Mouse (Mus musculus) cerebellum, adult 2 months (tissue): Measurements from ENCODE around the gene Terf2ip. TPM values are rescaled to one million over a fixed set of nuclear protein-coding genes. Genes with fewer than 3 reads are reported as not detected.

ENCODE experiments used
- DNase-seq, 2 experiments: peaks; one replicate each; pipeline ENCODE4 v3.0.0; 2021
- H3K27ac ChIP-seq: fragments of 200-500 bp; 2 replicates; pipeline ENCODE4 v1.5.1; 2012; ENCODE audit warnings: low read length, control low read depth, inconsistent platforms; ENCODE audit not compliant: insufficient read depth
- H3K27me3 ChIP-seq: fragments of 200-500 bp; 2 replicates; pipeline ENCODE4 v1.6.1; 2012; ENCODE audit warnings: inconsistent platforms, mild to moderate bottlenecking, low read length, moderate library complexity; ENCODE audit not compliant: control insufficient read depth, insufficient read depth
- H3K4me1 ChIP-seq: fragments of 200-500 bp; 2 replicates; pipeline ENCODE4 v1.6.1; 2011; ENCODE audit warnings: low read length; ENCODE audit not compliant: control insufficient read depth, insufficient read depth
- H3K4me3 ChIP-seq: fragments of 200-500 bp; replicated peaks from 2 replicates; pipeline ENCODE3; 2011; ENCODE audit warnings: mild to moderate bottlenecking, low read depth, low read length, control low read depth; ENCODE audit not compliant: insufficient read depth
- CTCF ChIP-seq: fragments of 200-500 bp; IDR thresholded peaks from 2 replicates; pipeline ENCODE4 v1.5.1; 2011; ENCODE audit warnings: low read depth, mild to moderate bottlenecking, control low read depth, low read length, moderate library complexity, borderline replicate concordance; ENCODE audit not compliant: insufficient read depth
- POLR2A ChIP-seq: fragments of 200-500 bp; IDR thresholded peaks from 2 replicates; pipeline ENCODE4 v1.6.1; 2011; ENCODE audit warnings: low read length, control low read depth, borderline replicate concordance; ENCODE audit not compliant: insufficient read depth
- WGBS: fragments of 180-500 bp; shearing (Covaris S2); methylation state at CpG from one replicate; pipeline ENCODE4 v1.1.7; 2018; 5-methylcytosine and 5-hydroxymethylcytosine counted together
- polyA plus RNA-seq: library from polyadenylated mRNA; depleted of rRNA; stranded (reverse); fragments of >200 nt; gene quantifications from 2 replicates; pipeline ENCODE4 v1.2.3, GENCODE M21; 2012

Terf2ip gene
- polyA plus RNA-seq, 1 experiment: 38.0 TPM

DNA sequence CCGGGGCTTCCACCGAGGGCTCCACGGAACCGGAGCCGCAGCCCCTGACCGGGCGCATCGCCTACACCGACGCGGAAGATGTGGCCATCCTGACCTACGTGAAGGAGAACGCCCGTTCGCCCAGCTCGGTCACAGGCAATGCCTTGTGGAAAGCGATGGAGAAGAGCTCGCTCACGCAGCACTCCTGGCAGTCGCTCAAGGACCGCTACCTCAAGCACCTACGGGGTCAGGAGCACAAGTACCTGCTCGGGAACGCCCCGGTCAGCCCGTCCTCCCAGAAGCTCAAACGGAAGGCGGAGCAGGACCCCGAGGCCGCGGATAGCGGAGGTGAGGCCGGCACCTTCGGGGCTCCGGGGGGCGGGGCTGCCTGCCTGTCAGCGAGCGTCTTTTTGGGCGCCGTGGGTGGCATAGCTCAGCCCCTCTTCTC is 631 bp downstream of the Terf2ip start:
- no peaks in the 10 kb centered on the region; the same call in 1 of the 2 replicates for H3K4me1 ChIP-seq
- H3K27ac ChIP-seq: peak overlapping the region; percentile 26
- DNase-seq: peak in 1 of 2 experiments; percentile 49
- peak overlapping the region; percentile 80 for H3K4me3 ChIP-seq
- no peak for TF ChIP-seq CTCF
- WGBS: under 1% methylated on average over 40 of the region's 40 CpGs
- no peaks in the 10 kb centered on the region for H3K27me3 ChIP-seq

GRCm38 (mm10) chr8:112014936-112015335 is 3.7 kb downstream of the Terf2ip start, which contains the start of gene Gm6793:
Gene Gm6793 (minus strand): TSS chr8:112015036.
- no peak for DNase-seq
- 92% methylated on average over 11 of the region's 11 CpGs for WGBS
- TF ChIP-seq CTCF: no peak
- no peak for TF ChIP-seq POLR2A
- Histone ChIP-seq H3K27ac (no peak within 1 kb of the TSS), H3K27me3 (no peaks in the 10 kb centered on the region), H3K4me3 (no peak within 1 kb of the TSS), H3K4me1 (no peaks in the 10 kb centered on the region; the same call in 1 of the 2 replicates)

DNA sequence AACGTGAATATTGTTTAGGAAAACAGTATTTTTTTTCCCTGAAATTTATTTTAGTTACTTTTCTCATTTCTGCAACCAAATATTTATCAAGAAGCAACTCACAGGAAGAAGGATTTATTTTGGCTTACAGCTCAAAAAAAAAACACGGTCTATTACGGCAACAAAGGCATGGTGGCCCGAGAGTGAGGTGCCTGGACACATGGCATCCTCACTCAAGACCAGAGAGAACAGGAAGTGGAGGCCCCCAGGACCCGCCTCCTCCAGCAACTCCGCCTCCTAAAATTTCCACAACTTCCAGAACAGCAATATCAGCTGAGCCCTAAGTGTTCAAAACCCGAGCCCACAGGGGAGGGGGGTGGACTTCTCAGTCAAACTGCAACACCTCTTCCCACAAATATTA is 18.3 kb downstream of the Terf2ip start:
- TF ChIP-seq CTCF (no peak), POLR2A (no peak)
- DNase-seq: no peak
- H3K27ac ChIP-seq: no peak overlapping the region
- no peak overlapping the region for H3K4me3 ChIP-seq
- H3K4me1 ChIP-seq: no peaks in the 10 kb centered on the region
- WGBS: 87% methylated on average over 7 of the region's 7 CpGs
- H3K27me3 ChIP-seq: no peaks in the 10 kb centered on the region

- no peak for DNase-seq
- Histone ChIP-seq H3K27me3 (no peaks in the 10 kb centered on the region), H3K4me3 (no peak overlapping the region), H3K4me1 (no peaks in the 10 kb centered on the region), H3K27ac (no peak overlapping the region)
- TF ChIP-seq POLR2A (no peak), CTCF (no peak)
- WGBS: 56% methylated on average over 6 of the region's 6 CpGs
Measured at GRCm38 (mm10) chr8:112030663-112031062, 19.5 kb downstream of the Terf2ip start.

DNA sequence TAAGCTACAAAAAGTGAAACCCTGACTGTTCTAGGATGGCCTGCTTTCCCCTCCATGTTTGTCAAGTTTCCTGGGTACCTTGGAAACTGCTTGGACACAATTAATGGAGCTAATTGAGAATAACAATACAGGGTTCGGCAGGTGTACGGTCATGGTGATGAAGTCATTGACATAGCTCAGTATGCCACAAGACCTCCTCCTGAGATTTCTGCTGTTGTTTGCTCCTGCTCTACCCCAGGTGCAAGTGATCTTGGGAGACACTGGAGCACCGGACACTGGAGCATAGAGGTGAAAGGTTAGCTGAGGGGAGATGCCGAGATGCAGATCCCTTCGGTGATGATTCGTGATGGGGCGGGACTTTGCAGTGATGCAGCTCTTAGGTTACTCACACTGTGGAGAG is 21.9 kb downstream of the Terf2ip start:
- 56% methylated on average over 7 of the region's 7 CpGs for WGBS
- TF ChIP-seq POLR2A (no peak), CTCF (no peak)
- Histone ChIP-seq H3K27ac (no peak overlapping the region), H3K27me3 (no peaks in the 10 kb centered on the region), H3K4me1 (no peaks in the 10 kb centered on the region), H3K4me3 (no peak overlapping the region)
- no peak for DNase-seq

DNA sequence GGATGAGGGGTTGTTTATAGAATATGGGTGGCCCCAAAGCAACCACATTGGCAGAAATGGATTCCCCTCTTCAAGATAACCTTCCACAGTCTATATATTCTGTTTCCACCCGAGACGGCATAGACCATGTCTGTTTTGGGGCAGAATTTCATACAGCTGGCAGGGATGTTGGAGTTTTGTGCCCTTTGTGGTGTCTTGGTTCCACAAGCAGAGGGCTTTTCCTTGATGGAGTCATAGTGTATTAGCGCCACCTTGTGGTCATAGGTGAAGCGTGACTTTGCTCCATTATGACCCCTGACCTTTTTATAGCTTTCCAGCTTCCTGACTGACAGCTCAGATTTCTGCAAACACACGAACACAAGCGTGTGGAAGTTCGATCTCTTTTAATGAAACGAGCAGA is 23.4 kb downstream of the Terf2ip start:
- Histone ChIP-seq H3K4me3 (no peak overlapping the region), H3K4me1 (no peaks in the 10 kb centered on the region), H3K27ac (no peak overlapping the region), H3K27me3 (no peaks in the 10 kb centered on the region)
- TF ChIP-seq POLR2A (no peak), CTCF (peak; percentile 72)
- WGBS: 14% methylated on average over 8 of the region's 8 CpGs
- peak; percentile 26 to 30 for DNase-seq

DNA sequence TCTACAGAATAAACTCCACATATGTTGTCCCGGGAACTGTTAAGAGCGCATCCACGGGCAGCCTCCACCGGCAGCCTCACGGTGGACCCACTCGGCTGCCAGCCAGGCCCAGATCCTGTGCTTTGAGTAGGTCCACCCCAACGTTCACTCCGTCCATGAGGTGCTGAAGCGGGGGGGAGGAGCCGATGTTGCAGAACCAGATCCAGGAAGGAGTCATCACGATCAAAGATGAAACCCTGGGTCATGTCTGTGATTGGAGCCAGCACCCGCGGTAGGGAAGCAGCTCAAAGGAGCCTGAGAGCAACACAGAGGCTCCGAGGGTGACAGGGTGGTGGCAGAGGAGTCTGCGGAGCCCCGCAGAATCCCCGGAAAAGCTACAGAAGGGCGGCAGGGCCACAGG is 26.3 kb downstream of the Terf2ip start:
- Histone ChIP-seq H3K4me3 (no peak overlapping the region), H3K27ac (no peak overlapping the region), H3K4me1 (no peaks in the 10 kb centered on the region), H3K27me3 (no peaks in the 10 kb centered on the region)
- TF ChIP-seq CTCF (no peak), POLR2A (no peak)
- WGBS: 83% methylated on average over 18 of the region's 18 CpGs
- DNase-seq: no peak

DNA sequence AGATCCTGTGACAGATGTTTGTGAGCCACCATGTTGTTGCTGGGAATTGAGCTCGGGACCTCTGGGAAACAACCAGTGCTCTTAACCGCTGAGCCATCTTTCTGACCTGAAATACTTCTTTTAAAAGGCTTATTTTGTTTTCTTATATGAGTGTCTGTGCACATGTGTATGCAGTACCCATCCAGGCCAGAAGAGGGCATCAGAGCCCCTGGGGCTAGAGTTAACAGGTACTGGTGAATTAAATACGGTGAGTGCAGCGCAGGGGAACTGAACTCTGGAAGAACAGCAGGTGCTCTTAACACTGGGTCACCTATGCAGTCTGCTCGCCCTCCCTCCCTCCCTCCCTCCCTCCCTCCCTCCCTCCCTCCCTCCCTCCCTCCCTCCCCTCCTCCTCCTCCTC is 34.0 kb downstream of the Terf2ip start:
- Histone ChIP-seq H3K27ac (no peak overlapping the region), H3K4me3 (no peak overlapping the region), H3K27me3 (no peaks in the 10 kb centered on the region), H3K4me1 (no peaks in the 10 kb centered on the region)
- no peak for TF ChIP-seq POLR2A
- TF ChIP-seq CTCF: no peak
- DNase-seq: no peak
- WGBS: 84% methylated on average over 5 of the region's 5 CpGs
